Mouse (Mus musculus): Measurements from ENCODE around the gene Anxa5.

Gene Anxa5

DNA sequence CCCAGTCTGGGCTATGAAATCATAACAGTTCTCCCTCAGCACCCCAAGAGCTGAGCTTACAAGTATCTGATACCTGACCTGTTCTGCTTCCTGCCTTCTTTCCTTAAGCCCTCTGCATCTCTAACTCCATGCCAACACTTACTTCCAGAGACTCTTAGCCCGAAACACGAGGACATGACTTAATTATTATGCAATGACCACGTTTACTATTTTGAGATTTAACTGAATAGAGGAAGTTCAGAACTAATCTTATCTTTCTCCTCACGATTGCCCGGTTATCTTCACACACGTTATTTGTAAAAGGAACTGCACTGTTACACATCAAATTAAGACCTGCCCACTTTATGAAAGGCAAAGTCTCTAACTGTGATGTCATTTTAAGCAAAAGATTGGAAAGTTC lies 28.8 kb downstream of the Anxa5 start:
- DNase-seq (ENCODE audit: low spot score) = no peak

DNA sequence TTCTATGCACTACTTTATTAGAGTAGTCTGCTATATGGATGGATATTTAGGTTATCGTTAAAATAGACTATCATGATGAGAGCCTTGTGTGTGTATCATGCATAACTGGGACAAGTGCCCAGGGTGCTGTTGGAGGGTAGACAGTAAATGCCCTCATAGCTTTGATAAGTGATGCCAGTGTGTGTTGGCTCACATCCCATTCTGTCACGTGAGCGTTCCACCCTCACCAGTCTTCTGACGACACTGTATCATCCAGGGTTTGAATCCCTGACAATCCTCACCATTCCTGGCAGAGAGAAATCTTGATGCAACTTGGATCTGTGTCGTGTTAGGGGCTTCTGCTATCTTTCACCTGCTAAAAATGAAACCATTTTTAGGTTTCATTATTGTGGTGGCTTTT lies 29.2 kb downstream of the Anxa5 start:
- DNase-seq (ENCODE audit: low spot score) = no peak

DNA sequence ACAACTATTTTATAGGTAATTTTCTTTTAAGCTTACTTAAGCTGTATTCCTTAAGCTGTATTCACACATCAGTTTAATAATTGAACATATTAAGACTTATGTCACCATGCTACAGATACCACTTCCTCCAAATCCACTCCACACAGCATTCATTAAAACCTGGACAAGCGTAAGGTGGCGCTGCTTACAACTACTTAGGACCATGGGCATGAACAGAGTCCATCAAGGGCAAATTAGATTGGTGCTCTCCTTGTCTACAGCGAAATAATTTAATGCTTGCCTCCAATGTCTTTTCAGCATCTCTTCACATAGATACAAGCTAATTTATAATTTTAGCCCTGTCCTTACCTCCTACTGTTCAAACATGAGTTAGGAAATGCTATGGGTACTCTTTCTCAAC lies 29.7 kb downstream of the Anxa5 start:
- no peak for DNase-seq (ENCODE audit: low spot score)

DNA sequence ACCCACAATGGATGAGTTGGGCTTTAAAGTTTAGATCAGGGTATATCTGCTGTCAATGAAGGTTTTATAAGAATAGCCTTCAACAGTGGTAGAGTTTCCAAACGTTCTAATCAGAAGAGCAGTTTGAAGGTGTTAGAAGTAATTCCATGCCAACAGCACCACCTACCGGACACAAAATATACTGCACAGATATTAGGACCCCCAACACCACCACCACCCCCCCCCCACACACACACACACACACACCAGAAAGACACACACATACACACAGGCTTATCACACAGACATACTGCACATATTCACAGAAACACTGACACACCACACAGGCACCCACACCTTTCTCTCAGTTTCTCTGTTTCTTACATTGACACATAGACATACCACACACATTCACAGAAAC lies 33.3 kb downstream of the Anxa5 start:
- peak; percentile 31 for DNase-seq (ENCODE audit: low spot score)

DNA sequence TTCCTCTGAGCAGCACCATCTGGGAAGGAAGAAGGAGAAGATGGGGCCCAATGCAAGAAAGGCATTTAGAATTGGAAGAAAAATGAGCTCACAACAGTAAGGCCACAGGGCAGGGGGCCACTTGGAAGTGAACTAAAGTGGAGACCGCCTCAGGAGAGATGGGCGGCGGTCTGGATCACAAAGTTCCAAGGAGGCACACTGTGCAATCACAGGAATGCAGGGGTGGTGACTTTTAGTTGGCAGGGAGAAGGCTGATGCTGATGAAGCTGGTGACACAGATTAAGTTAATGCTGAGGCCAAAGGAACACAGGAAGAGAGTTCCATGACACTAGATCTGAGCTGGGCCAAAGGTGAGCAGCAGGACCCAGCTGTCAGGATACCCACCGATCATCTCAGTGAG lies 35.4 kb downstream of the Anxa5 start:
- DNase-seq (ENCODE audit: low spot score) = no peak

DNA sequence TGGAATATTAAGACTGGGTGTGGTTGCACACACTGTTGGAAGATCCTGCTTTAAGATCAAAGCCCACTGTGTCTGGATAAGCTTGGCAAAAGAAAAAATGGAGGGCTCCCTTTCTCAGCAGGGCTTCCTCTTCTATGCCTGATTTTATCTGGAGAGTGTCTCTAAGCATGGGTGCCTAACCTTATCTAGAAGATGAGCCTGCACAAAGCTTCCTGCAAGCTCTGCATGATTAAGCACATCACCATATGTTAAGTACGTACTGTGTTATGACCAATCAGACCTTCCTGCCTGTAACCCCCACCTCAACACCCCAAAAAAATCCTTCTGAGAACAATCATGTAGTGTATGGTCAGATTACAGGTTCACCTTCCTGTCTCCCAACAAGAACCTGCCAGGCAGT lies 45.3 kb downstream of the Anxa5 start:
- DNase-seq (ENCODE audit: low spot score) = no peak

DNA sequence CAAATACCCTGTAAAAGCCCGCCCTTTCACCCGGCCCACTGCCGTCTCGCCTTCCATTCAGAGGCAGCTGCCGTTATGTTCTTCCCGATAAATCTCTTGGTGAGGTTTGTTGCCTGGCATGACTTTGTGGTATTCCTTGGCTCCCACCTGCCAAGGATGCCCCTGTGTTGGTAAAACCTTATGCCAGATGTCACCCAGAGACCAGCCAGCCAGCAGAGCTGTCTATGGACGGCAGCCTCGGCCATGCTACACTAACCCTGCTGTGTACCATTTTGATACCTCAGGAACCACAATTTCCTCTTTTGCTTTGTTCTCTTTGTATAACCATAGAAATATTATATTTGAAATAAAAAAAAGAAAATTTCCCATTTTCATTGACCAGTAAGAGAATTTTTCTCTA lies 48.3 kb downstream of the Anxa5 start:
- DNase-seq (ENCODE audit: low spot score) = no peak

DNA sequence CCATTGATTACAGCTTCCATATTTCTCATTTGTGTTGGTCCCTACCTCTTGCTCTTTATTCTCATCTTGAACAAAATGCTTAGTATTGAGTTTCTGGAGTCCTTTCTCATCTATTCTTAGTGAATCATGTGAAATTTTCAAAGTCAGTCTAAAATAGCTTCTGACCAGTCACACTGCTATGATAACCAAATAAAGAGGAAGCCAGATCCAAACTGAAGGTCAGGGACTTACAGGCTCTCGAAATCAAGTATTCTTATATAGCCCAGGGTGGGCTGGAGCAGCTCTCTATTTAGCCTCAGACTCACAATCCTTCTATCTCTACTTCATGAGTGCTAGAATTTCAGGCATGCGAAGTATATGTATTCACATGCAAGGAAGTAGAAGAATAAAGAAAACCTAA lies 66.2 kb downstream of the Anxa5 start:
- no peak for DNase-seq (ENCODE audit: low spot score)

DNA sequence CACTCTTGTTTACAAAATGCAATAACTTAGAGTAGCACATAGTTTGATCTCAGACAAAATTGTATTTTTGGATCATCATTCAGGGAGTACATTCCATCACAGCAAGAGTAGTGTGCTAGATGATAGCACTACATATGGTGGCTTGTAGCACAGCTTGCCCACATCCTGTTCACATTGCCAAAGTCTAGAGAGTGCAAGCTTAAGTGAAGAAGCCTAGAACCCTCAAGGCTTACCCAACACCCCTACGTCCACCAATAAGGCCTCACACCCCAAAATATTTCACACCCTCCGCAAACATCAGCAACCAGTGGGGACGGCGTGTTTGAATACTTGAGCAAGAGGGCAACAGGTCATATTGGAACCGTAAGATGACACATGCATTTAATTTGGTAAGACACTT lies 68.7 kb downstream of the Anxa5 start:
- DNase-seq (ENCODE audit: low spot score) = no peak

DNA sequence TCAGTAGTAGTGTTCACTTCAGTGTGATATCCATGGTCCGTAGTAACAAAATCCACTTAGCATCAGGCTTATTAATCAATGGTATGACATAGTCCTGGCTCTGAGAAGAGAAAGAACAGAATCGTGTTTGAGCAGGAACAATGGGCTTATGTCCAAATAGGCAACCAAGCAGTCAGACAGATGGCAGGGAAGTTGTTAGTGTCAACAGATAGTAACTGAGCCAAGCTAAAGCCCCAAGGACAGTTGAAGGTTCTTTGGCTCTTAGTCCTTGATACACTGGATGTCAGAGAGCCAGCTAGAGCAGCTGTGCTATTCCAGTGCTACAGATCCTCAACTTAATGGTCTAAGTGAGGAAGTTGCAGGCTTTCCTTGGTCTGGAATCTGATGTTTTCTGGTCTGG lies 69.4 kb downstream of the Anxa5 start:
- DNase-seq (ENCODE audit: low spot score) = no peak

DNA sequence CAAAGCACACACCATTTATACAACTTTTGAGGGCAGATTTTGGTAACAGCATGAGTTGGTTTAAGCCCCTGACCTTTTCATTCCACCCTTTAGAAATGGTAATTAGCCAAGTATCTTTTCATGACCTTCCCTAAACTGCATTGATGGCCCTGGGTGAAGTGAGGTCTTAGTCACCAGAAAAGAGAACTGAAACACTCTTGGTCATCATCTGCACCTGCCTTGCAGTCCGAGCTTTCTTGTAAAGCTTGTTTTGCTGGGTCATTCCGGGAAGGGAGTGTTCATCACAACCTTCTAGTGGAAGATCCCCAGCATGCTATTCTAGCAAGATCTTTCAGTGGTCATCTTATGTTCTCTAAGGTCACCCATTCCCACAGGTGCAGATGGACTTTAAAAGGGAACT lies 73.8 kb downstream of the Anxa5 start:
- DNase-seq (ENCODE audit: low spot score) = no peak

DNA sequence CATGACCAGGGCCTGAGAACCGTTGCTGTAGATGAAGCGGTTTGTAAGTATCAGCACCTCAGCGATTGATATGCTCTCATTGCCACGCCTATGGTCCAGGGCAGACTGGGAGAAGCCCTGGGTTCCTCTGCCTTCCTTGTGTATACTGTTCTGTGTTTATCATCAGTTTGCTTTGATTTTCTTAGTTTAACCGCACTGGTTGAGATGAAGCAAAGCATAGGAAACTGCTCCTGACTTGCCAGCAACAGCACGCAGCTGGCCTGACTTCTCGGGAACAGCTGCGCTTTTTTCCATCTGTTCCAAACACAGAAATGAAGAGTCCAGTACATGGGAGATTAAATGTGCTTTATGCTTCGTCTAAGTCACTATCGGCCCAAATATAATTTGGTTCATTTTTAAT lies 75.0 kb downstream of the Anxa5 start:
- no peak for DNase-seq (ENCODE audit: low spot score)

Measured in layer of hippocampus, adult 9-10 months (tissue).